Mouse (Mus musculus) stomach, embryonic 15.5 days (tissue): ENCODE data around the gene Tgfb1i1. TPM values are rescaled to one million over a fixed set of nuclear protein-coding genes. Genes with fewer than 3 reads are reported as not detected.

ENCODE experiments used
- ATAC-seq: fragments of 200-750 bp; cut with Nextera tagmentation; 2 replicates; pipeline ENCODE4 v1.8.0; 2017; ENCODE audit warnings: low read depth, moderate number of reproducible peaks, moderate TSS enrichment; ENCODE audit not compliant: insufficient read depth, low FRiP score
- H3K27ac ChIP-seq: fragments of 300-500 bp; sonication (generic); 2 replicates; pipeline ENCODE4 v1.5.1; 2015; ENCODE audit warnings: mild to moderate bottlenecking, inconsistent platforms
- H3K27me3 ChIP-seq: fragments of 300-500 bp; sonication (generic); replicated peaks from 2 replicates; pipeline ENCODE4 v1.6.1; 2015; ENCODE audit warnings: inconsistent platforms
- H3K36me3 ChIP-seq: fragments of 300-500 bp; sonication (generic); 2 replicates; pipeline ENCODE4 v1.6.1; 2015; ENCODE audit warnings: inconsistent platforms
- H3K4me1 ChIP-seq: fragments of 300-500 bp; sonication (generic); 2 replicates; pipeline ENCODE4 v1.6.1; 2015; ENCODE audit warnings: inconsistent platforms
- H3K4me2 ChIP-seq: fragments of 300-500 bp; sonication (generic); 2 replicates; pipeline ENCODE4 v1.6.1; 2015; ENCODE audit warnings: mild to moderate bottlenecking, inconsistent platforms
- H3K4me3 ChIP-seq: fragments of 300-500 bp; sonication (generic); replicated peaks from 2 replicates; pipeline ENCODE4 v1.5.1; 2015; ENCODE audit warnings: inconsistent platforms
- H3K9ac ChIP-seq: fragments of 300-500 bp; sonication (generic); 2 replicates; pipeline ENCODE4 v1.6.1; 2015; ENCODE audit warnings: inconsistent platforms
- H3K9me3 ChIP-seq: fragments of 300-500 bp; sonication (generic); 2 replicates; pipeline ENCODE4 v1.6.1; 2016; ENCODE audit warnings: inconsistent platforms
- WGBS: fragments of 180-500 bp; shearing (Covaris S2); methylation state at CpG from one replicate; pipeline ENCODE4 v1.1.7; 2015; 5-methylcytosine and 5-hydroxymethylcytosine counted together
- polyA plus RNA-seq: library from polyadenylated mRNA; unstranded; fragments of >200 nt; fragmentation: Nextera tagmentation; extraction: Ambion mirVana; gene quantifications from 2 replicates; pipeline ENCODE4 v1.2.1, GENCODE M21; 2015

Gene Tgfb1i1
- 184 and 204 TPM in 2 replicates for polyA plus RNA-seq

GRCm38 (mm10) chr7:128246496-128247391 is at the start of gene Tgfb1i1:
Gene Tgfb1i1 (plus strand): TSS chr7:128246812.
- no peaks in the 10 kb centered on the region for H3K27me3 ChIP-seq
- no peaks in the 10 kb centered on the region for H3K9me3 ChIP-seq
- WGBS = 1% methylated on average over 29 of the region's 30 CpGs
- peak; percentile 83 for ATAC-seq
- H3K4me3 ChIP-seq = peak within 1 kb of the TSS; percentile 55
- peak within 1 kb of the TSS; percentile 61 for H3K4me2 ChIP-seq
- peak within 1 kb of the TSS; percentile 97 for H3K27ac ChIP-seq
- peaks cover 33% of the 10 kb centered on the region for H3K36me3 ChIP-seq
- peak within 1 kb of the TSS; percentile 60 for H3K9ac ChIP-seq
- H3K4me1 ChIP-seq = peaks cover 31% of the 10 kb centered on the region

GRCm38 (mm10) chr7:128201607-128202006 is 45.0 kb upstream of the Tgfb1i1 start:
- Histone ChIP-seq H3K27me3 (no peaks in the 10 kb centered on the region), H3K36me3 (no peaks in the 10 kb centered on the region), H3K4me2 (no peak overlapping the region), H3K9me3 (no peaks in the 10 kb centered on the region), H3K27ac (no peak overlapping the region), H3K9ac (no peak overlapping the region), H3K4me3 (no peak overlapping the region), H3K4me1 (no peaks in the 10 kb centered on the region)
- ATAC-seq = no peak
- WGBS = 86% methylated on average over 9 of the region's 9 CpGs

DNA sequence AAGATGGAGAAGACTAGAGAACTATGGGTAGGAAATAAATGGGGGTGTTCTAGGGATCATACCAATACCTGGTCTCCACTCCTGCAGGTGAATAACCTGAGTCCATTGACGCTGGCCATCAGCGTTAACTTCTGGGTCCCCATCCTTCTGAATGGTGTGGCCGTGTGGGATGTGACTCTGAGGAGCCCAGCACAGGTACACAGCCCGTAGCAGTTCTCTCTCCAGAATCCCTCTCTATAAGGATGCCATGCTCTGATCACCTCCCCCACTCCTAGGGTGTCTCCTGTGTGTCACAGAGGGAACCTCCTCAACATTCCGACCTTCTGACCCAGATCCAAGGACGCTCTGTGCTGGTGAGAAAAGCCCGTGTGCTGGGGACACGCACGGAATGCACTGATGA is 43.5 kb upstream of the Tgfb1i1 start:
- no peak overlapping the region for H3K4me2 ChIP-seq
- H3K36me3 ChIP-seq = no peaks in the 10 kb centered on the region
- H3K4me3 ChIP-seq = no peak overlapping the region
- no peaks in the 10 kb centered on the region for H3K27me3 ChIP-seq
- no peak overlapping the region for H3K9ac ChIP-seq
- 69% methylated on average over 9 of the region's 9 CpGs for WGBS
- H3K27ac ChIP-seq = no peak overlapping the region
- H3K4me1 ChIP-seq = no peaks in the 10 kb centered on the region
- no peaks in the 10 kb centered on the region for H3K9me3 ChIP-seq
- no peak for ATAC-seq

DNA sequence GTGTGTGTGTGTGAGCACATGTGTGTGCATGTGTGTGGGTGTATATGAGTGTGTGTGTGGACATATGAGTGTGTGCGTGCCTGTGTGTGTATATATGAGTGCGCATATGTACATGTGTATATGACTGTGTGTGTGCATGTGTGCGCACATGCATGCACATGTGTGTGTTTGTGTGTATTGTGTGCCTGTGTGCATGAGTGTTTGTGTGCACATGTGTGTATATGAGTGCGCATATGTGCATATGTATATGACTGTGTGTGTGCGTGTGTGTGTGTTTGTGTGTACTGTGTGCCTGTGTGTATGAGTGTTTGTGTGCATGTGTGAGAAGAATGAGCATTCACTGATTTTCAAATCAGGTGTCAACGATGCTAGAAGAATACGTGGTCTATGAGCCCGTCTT is 42.4 kb upstream of the Tgfb1i1 start:
- no peaks in the 10 kb centered on the region for H3K36me3 ChIP-seq
- H3K27me3 ChIP-seq = no peaks in the 10 kb centered on the region
- H3K9ac ChIP-seq = no peak overlapping the region
- H3K4me3 ChIP-seq = no peak overlapping the region
- no peaks in the 10 kb centered on the region for H3K4me1 ChIP-seq
- no peak for ATAC-seq
- no peaks in the 10 kb centered on the region for H3K9me3 ChIP-seq
- 90% methylated on average over 8 of the region's 8 CpGs for WGBS
- H3K27ac ChIP-seq = no peak overlapping the region
- no peak overlapping the region for H3K4me2 ChIP-seq

DNA sequence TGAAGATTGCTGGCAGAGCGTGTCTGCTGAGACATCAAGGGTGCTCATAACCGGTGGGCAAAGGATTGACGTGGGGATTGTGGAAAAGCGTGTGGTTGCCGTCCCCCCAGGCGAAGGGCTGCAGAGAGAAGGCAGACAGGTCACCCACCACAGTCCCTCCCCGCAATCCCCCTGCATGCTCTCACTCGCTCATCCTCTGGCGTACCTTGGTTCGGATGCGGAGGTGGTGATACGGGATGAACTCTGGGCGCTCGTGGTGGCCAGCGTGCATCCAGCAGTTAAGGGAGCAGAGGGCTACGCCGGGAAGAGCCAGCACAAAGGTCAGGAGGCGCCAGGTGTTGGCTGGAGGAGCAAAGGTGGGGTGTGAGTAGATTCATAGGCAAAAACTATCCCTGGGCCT is 40.9 kb upstream of the Tgfb1i1 start:
- no peaks in the 10 kb centered on the region for H3K27me3 ChIP-seq
- H3K9ac ChIP-seq = no peak overlapping the region
- no peak overlapping the region for H3K27ac ChIP-seq
- no peak overlapping the region for H3K4me2 ChIP-seq
- no peak for ATAC-seq
- H3K4me1 ChIP-seq = no peaks in the 10 kb centered on the region
- 84% methylated on average over 18 of the region's 18 CpGs for WGBS
- no peaks in the 10 kb centered on the region for H3K9me3 ChIP-seq
- H3K4me3 ChIP-seq = no peak overlapping the region
- no peaks in the 10 kb centered on the region for H3K36me3 ChIP-seq

GRCm38 (mm10) chr7:128206152-128206551 is 40.5 kb upstream of the Tgfb1i1 start, which contains the start of gene Cox6a2:
Gene Cox6a2 (minus strand): TSS chr7:128206387.
- Histone ChIP-seq H3K27ac (no peak within 1 kb of the TSS), H3K27me3 (no peaks in the 10 kb centered on the region), H3K36me3 (no peaks in the 10 kb centered on the region), H3K4me2 (no peak within 1 kb of the TSS), H3K4me1 (no peaks in the 10 kb centered on the region), H3K4me3 (no peak within 1 kb of the TSS), H3K9ac (no peak within 1 kb of the TSS), H3K9me3 (no peaks in the 10 kb centered on the region)
- 75% methylated on average over 6 of the region's 6 CpGs for WGBS
- ATAC-seq = no peak

GRCm38 (mm10) chr7:128208187-128208586 is 38.4 kb upstream of the Tgfb1i1 start:
- no peaks in the 10 kb centered on the region for H3K9me3 ChIP-seq
- H3K4me3 ChIP-seq = no peak overlapping the region
- H3K27me3 ChIP-seq = no peaks in the 10 kb centered on the region
- no peak overlapping the region for H3K4me2 ChIP-seq
- H3K4me1 ChIP-seq = no peaks in the 10 kb centered on the region
- ATAC-seq = no peak
- no peak overlapping the region for H3K27ac ChIP-seq
- H3K36me3 ChIP-seq = no peaks in the 10 kb centered on the region
- WGBS = 7% methylated on average over 4 of the region's 4 CpGs
- no peak overlapping the region for H3K9ac ChIP-seq

GRCm38 (mm10) chr7:128209826-128210225 is 36.8 kb upstream of the Tgfb1i1 start:
- ATAC-seq = no peak
- 32% methylated on average over 3 of the region's 3 CpGs for WGBS
- Histone ChIP-seq H3K36me3 (no peaks in the 10 kb centered on the region), H3K27ac (no peak overlapping the region), H3K4me1 (no peaks in the 10 kb centered on the region), H3K27me3 (no peaks in the 10 kb centered on the region), H3K9me3 (no peaks in the 10 kb centered on the region), H3K4me3 (no peak overlapping the region), H3K9ac (no peak overlapping the region), H3K4me2 (no peak overlapping the region)

DNA sequence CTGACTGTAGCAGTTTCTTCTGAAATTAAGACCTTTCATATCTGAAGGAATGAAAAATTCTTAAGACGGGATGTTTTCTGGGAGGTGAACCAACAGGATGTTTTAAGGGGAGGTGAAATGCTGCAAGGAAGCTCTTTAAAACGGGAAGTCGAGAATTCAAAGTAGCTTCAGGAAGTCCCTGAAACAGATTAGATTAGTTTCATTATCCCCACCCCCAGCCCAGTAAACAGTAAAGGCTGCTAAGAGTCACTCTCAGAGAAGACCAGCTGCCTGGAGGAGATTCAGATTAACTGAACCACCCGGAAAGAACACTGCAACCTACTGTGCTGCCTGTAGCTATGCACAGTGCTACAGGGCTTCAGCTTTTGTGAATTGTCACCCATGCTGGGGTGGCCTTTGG is 26.7 kb upstream of the Tgfb1i1 start:
- Histone ChIP-seq H3K4me1 (no peaks in the 10 kb centered on the region), H3K36me3 (no peaks in the 10 kb centered on the region), H3K27ac (no peak overlapping the region), H3K27me3 (no peaks in the 10 kb centered on the region), H3K9ac (no peak overlapping the region), H3K9me3 (no peaks in the 10 kb centered on the region), H3K4me3 (no peak overlapping the region), H3K4me2 (no peak overlapping the region)
- no peak for ATAC-seq
- 77% methylated on average over 4 of the region's 4 CpGs for WGBS

DNA sequence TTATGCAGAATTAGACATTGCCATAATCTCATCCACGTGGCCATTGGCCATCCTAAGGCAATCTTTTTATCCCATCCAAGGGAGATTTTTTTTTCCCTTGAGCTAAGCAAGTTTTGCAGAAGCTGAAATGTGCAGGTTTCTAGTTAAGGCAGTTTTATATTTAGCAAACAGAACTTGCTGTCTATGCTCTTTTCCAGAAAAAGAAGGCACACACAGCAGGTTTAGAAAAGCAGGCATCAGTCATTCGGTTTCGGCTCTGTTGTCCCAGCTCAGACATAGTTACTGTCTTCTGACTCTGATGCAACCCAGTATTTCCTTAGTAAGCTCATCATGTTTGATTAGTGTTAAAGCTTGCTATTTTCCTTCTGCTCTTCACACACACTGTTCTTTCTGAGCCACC is 25.7 kb upstream of the Tgfb1i1 start:
- no peak overlapping the region for H3K4me2 ChIP-seq
- H3K9me3 ChIP-seq = no peaks in the 10 kb centered on the region
- no peak overlapping the region for H3K9ac ChIP-seq
- no peak overlapping the region for H3K27ac ChIP-seq
- WGBS = 89% methylated on average over 3 of the region's 3 CpGs
- no peak for ATAC-seq
- no peaks in the 10 kb centered on the region for H3K4me1 ChIP-seq
- H3K27me3 ChIP-seq = no peaks in the 10 kb centered on the region
- no peaks in the 10 kb centered on the region for H3K36me3 ChIP-seq
- H3K4me3 ChIP-seq = no peak overlapping the region

- Histone ChIP-seq H3K4me3 (no peak overlapping the region), H3K36me3 (no peaks in the 10 kb centered on the region), H3K27ac (no peak overlapping the region), H3K27me3 (no peaks in the 10 kb centered on the region), H3K9ac (no peak overlapping the region), H3K4me1 (peaks cover 5% of the 10 kb centered on the region), H3K9me3 (no peaks in the 10 kb centered on the region), H3K4me2 (no peak overlapping the region)
- no peak for ATAC-seq
- WGBS = 42% methylated on average over 8 of the region's 8 CpGs
These were observed 14.9 kb upstream of the Tgfb1i1 start for GRCm38 (mm10) chr7:128231741-128232140.

GRCm38 (mm10) chr7:128234796-128235195 is 11.8 kb upstream of the Tgfb1i1 start:
- 72% methylated on average over 2 of the region's 2 CpGs for WGBS
- no peak overlapping the region for H3K4me3 ChIP-seq
- H3K9me3 ChIP-seq = no peaks in the 10 kb centered on the region
- H3K27ac ChIP-seq = no peak overlapping the region
- H3K4me1 ChIP-seq = peaks cover 17% of the 10 kb centered on the region
- H3K4me2 ChIP-seq = no peak overlapping the region
- no peak overlapping the region for H3K9ac ChIP-seq
- H3K27me3 ChIP-seq = no peaks in the 10 kb centered on the region
- no peak for ATAC-seq
- no peaks in the 10 kb centered on the region; the same call in 1 of the 2 replicates for H3K36me3 ChIP-seq
